Mouse (Mus musculus): ENCODE measurements around the gene Sh3gl3.

DNA sequence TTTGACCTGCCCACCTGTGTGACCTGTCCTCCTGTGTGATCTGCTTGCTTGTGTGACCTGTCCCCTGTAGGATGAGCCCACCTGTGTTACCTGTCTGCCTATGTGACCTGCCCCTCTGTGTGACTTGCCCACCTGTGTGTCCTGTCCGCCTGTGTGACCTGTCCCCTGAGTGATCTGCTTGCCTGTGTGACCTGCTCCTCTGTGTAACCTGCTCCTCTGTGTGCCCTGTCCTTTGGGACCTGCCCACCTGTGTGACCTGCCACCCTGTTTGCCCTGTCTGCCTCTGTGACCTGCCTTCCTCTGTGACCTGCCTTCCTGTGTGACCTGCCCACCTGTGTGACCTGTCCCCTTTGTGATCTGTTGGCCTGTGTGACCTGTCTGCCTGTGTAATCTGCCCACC is 79.7 kb downstream of the Sh3gl3 start:
- TF ChIP-seq TAL1 (conservative IDR thresholded peaks at IDR 0.05; ENCODE audit: low read depth, low read length) (no peak), CTCF (IDR thresholded peaks at IDR 0.05; ENCODE audit: low read depth, low read length) (no peak), GATA1 (IDR thresholded peaks at IDR 0.05; ENCODE audit: borderline replicate concordance, low read length) (no peak)
